Mouse (Mus musculus) frontal cortex, adult 2 months (tissue): ENCODE data around the gene Vcp. TPM values are rescaled to one million over a fixed set of nuclear protein-coding genes. Genes with fewer than 3 reads are reported as not detected.

Source experiments
- DNase-seq, 2 experiments: peaks; one replicate each; pipeline ENCODE4 v3.0.0; 2022; ENCODE audit warnings: low spot score in 1 of 2; ENCODE audit errors: extremely low spot score in 1 of 2
- polyA plus RNA-seq: library from polyadenylated mRNA; depleted of rRNA; stranded (reverse); fragments of >200 nt; gene quantifications from 2 replicates; pipeline ENCODE4 v1.2.3, GENCODE M21; 2012

The Vcp gene
- polyA plus RNA-seq, 1 experiment, result 193 TPM

- DNase-seq, result no peak
Measured at GRCm38 (mm10) chr4:43030352-43030751, 30.0 kb upstream of the Vcp start.

GRCm38 (mm10) chr4:43029749-43030148, 29.4 kb upstream of the Vcp start:
- no peak for DNase-seq

- no peak for DNase-seq
Measured at GRCm38 (mm10) chr4:43029121-43029520, 28.8 kb upstream of the Vcp start.

- peak; percentile 85 to 94 for DNase-seq
Measured at GRCm38 (mm10) chr4:43025084-43025960, 25.0 kb upstream of the Vcp start, which contains the start of gene Pigo. Pigo (minus strand) TSS chr4:43025819.

GRCm38 (mm10) chr4:43024673-43025072, 24.4 kb upstream of the Vcp start:
- DNase-seq, result no peak

GRCm38 (mm10) chr4:43021341-43021740, 21.0 kb upstream of the Vcp start:
- DNase-seq, result no peak

GRCm38 (mm10) chr4:43020876-43021275, 20.6 kb upstream of the Vcp start:
- DNase-seq, result no peak

- DNase-seq, result no peak
Measured at GRCm38 (mm10) chr4:43019641-43020465, 19.5 kb upstream of the Vcp start.

- no peak for DNase-seq
Measured at GRCm38 (mm10) chr4:43019176-43019575, 18.9 kb upstream of the Vcp start.

GRCm38 (mm10) chr4:43018156-43018555, 17.8 kb upstream of the Vcp start:
- no peak for DNase-seq

- no peak for DNase-seq
Measured at GRCm38 (mm10) chr4:43012091-43012490, 11.8 kb upstream of the Vcp start.

- DNase-seq, result peak; percentile 59 to 84
Measured at GRCm38 (mm10) chr4:43010161-43011038, 10.1 kb upstream of the Vcp start, which contains the start of gene Fancg. Fancg (minus strand) TSS chr4:43010506.

- DNase-seq, result peak in 1 of 2 experiments; percentile 43
Measured at GRCm38 (mm10) chr4:43005765-43006164, 5.5 kb upstream of the Vcp start.

GRCm38 (mm10) chr4:43004951-43005350, 4.6 kb upstream of the Vcp start:
- no peak for DNase-seq

GRCm38 (mm10) chr4:43002756-43003439, 2.6 kb upstream of the Vcp start:
- no peak for DNase-seq

- no peak for DNase-seq
Measured at GRCm38 (mm10) chr4:43001272-43001671, 965 bp upstream of the Vcp start.

GRCm38 (mm10) chr4:42999451-43000140, 711 bp downstream of the Vcp start:
- DNase-seq, result peak; percentile 32 to 51

GRCm38 (mm10) chr4:42998022-42998421, 2.3 kb downstream of the Vcp start:
- no peak for DNase-seq

- DNase-seq, result no peak
Measured at GRCm38 (mm10) chr4:42988296-42988695, 12.0 kb downstream of the Vcp start.
